Mouse (Mus musculus): Measurements from ENCODE around the gene Fam102b.

The Fam102b gene

GRCm38 (mm10) chr3:108961226-108961625 is 66.2 kb downstream of the Fam102b start:
- DNase-seq (ENCODE audit: low read depth) = no peak

- DNase-seq (ENCODE audit: low read depth) = no peak
Measured at GRCm38 (mm10) chr3:108959680-108960295, 67.6 kb downstream of the Fam102b start.

- DNase-seq (ENCODE audit: low read depth) = no peak
Measured at GRCm38 (mm10) chr3:108957976-108958375, 69.4 kb downstream of the Fam102b start.

GRCm38 (mm10) chr3:108940996-108941395 is 86.4 kb downstream of the Fam102b start:
- no peak for DNase-seq (ENCODE audit: low read depth)

GRCm38 (mm10) chr3:108940001-108940633 is 87.3 kb downstream of the Fam102b start, which contains the start of gene Gm9857:
Gene Gm9857 (minus strand): TSS chr3:108940445.
- DNase-seq (ENCODE audit: low read depth) = no peak

GRCm38 (mm10) chr3:108939573-108939972 is 87.8 kb downstream of the Fam102b start, which contains the start of gene Henmt1:
Gene Henmt1 (plus strand): TSS chr3:108939873.
- DNase-seq (ENCODE audit: low read depth) = no peak

- DNase-seq (ENCODE audit: low read depth) = no peak
Measured at GRCm38 (mm10) chr3:108938691-108939090, 88.7 kb downstream of the Fam102b start.

- no peak for DNase-seq (ENCODE audit: low read depth)
Measured at GRCm38 (mm10) chr3:108933557-108933956, 93.8 kb downstream of the Fam102b start.

GRCm38 (mm10) chr3:108926308-108926707 is 101.1 kb downstream of the Fam102b start:
- no peak for DNase-seq (ENCODE audit: low read depth)

- DNase-seq (ENCODE audit: low read depth) = no peak
Measured at GRCm38 (mm10) chr3:108925677-108926076, 101.7 kb downstream of the Fam102b start.

- no peak for DNase-seq (ENCODE audit: low read depth)
Measured at GRCm38 (mm10) chr3:108921822-108922221, 105.6 kb downstream of the Fam102b start.

Data from induced T-regulatory cell, adult 2 months (primary cell).